Mouse (Mus musculus): ENCODE measurements around the gene Eif3b. TPM values are rescaled to one million over a fixed set of nuclear protein-coding genes. Genes with fewer than 3 reads are reported as not detected.
"Not testable (repeated sequence)": the region's sequence is repeated elsewhere in the genome, so short reads cannot be mapped to it uniquely, and the experiment has no call there.

The Eif3b gene
- total RNA-seq, 2 experiments from 2014 or later = 237 to 239 TPM

- no peak for ATAC-seq (replicated peaks; ENCODE audit: poor library complexity, severe bottlenecking)
These were observed 42.3 kb downstream of the Eif3b start for GRCm38 (mm10) chr5:140461476-140461875.

GRCm38 (mm10) chr5:140463151-140463550, 44.0 kb downstream of the Eif3b start:
- ATAC-seq (replicated peaks; ENCODE audit: poor library complexity, severe bottlenecking) = not testable (repeated sequence)

DNA sequence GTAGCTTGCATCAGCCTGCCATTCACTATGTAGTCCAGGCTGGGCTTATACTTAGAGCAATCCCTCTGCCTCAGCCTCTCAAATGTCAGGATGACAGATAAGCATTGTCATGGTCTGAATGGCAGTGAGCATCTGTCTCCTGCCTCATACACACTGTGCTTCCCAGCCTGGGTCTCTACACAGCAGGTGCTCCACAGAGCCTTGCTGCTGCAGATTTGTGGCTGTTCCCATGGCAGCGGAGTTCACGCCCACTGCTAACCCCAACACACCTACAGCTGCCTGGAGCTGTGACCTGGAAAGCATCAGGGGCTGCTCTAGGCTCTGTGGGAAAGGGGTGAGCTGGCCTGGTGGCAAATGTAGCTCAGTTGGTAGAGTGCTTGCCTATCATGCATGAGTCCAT, 45.8 kb downstream of the Eif3b start:
- ATAC-seq (replicated peaks; ENCODE audit: poor library complexity, severe bottlenecking) = no peak

- peak; percentile 67 for ATAC-seq (replicated peaks; ENCODE audit: poor library complexity, severe bottlenecking)
These were observed 53.2 kb downstream of the Eif3b start for GRCm38 (mm10) chr5:140472336-140472735.

GRCm38 (mm10) chr5:140481458-140481857, 62.3 kb downstream of the Eif3b start:
- no peak for ATAC-seq (replicated peaks; ENCODE audit: poor library complexity, severe bottlenecking)

DNA sequence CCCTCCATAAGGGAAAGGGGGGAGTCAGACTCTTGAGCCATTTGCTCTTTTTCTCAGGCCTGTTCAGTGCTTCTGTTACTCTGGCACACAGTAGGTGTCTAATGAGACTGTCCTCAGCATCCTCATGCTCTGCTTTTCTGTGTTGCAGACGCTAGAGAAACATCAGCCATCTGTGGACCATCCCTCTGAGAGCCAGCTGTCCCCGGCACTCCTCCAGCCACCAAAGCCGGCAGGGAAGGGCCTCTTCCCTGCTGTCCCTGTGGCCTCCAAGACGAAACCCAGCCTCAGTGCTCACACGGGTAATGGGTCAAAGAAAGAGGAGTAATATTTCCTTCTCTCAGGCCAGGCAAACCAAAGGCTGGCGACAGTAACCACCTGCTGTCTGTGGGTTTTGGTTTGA, 72.0 kb downstream of the Eif3b start:
- no peak for ATAC-seq (replicated peaks; ENCODE audit: poor library complexity, severe bottlenecking)

DNA sequence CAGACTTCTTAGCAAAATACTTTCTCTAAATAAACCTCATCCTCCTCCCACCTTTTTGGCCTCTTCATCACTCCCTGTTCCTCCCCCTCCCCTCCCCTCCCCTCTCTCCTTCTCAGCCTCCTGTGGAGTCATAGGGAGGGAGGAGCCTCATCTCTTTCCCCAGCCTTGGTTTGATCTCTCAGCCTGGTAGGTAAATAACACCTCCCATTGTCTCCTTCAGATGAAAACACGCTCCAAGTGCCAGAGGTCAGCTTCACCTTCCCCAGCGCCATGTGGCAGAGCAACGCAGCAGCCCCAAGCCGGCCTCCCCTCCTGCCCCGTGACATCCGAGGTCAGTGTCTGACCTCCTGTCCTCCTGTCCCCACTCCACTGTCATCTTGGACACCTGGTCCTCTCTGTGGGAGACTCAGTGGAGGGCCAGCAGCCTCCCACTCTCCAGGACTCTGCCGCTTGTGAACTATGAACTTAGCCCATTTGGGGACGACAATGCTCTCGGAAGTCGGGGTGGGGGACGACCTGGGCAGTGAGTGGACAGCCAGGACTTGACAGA, 73.6 kb downstream of the Eif3b start:
- no peak for ATAC-seq (replicated peaks; ENCODE audit: poor library complexity, severe bottlenecking)

Other genes with a start within 250 kb of the Eif3b start
- gene Mad1l1, start 97.8 kb upstream of the Eif3b start, total RNA-seq (2014; fragmentation: Nextera tagmentation) = 18.3 and 24.4 TPM in 2 replicates
- 53.6 and 61.0 TPM in 2 replicates for gene Mad1l1, start 97.8 kb upstream of the Eif3b start, total RNA-seq (2017)
- gene Nudt1, start 97.7 kb upstream of the Eif3b start, total RNA-seq (2014; fragmentation: Nextera tagmentation) = 40.7 and 43.1 TPM in 2 replicates
- gene Nudt1, start 97.7 kb upstream of the Eif3b start, total RNA-seq (2017) = 42.0 and 49.1 TPM in 2 replicates
- 6.3 and 11.2 TPM in 2 replicates for gene Mrm2, start 87.4 kb upstream of the Eif3b start, total RNA-seq (2014; fragmentation: Nextera tagmentation)
- 7.7 and 9.3 TPM in 2 replicates for gene Mrm2, start 87.4 kb upstream of the Eif3b start, total RNA-seq (2017)
- gene Snx8, start 30.1 kb upstream of the Eif3b start, total RNA-seq (2014; fragmentation: Nextera tagmentation) = 8.9 and 12.8 TPM in 2 replicates
- gene Snx8, start 30.1 kb upstream of the Eif3b start, total RNA-seq (2017) = 7.3 and 9.1 TPM in 2 replicates
- gene Gm4869, start 26.3 kb downstream of the Eif3b start, total RNA-seq (2014; fragmentation: Nextera tagmentation) = not detected in 2 replicates
- not detected in 2 replicates for gene Gm4869, start 26.3 kb downstream of the Eif3b start, total RNA-seq (2017)
- gene Chst12, start 86.2 kb downstream of the Eif3b start, total RNA-seq (2014; fragmentation: Nextera tagmentation) = 79.1 and 85.4 TPM in 2 replicates
- gene Chst12, start 86.2 kb downstream of the Eif3b start, total RNA-seq (2017) = 30.2 and 30.3 TPM in 2 replicates
- not detected in 2 replicates for gene Grifin, start 145.7 kb downstream of the Eif3b start, total RNA-seq (2014; fragmentation: Nextera tagmentation)
- not detected in 2 replicates for gene Grifin, start 145.7 kb downstream of the Eif3b start, total RNA-seq (2017)
- gene Lfng, start 188.0 kb downstream of the Eif3b start, total RNA-seq (2014; fragmentation: Nextera tagmentation) = 8.2 and 9.9 TPM in 2 replicates
- gene Lfng, start 188.0 kb downstream of the Eif3b start, total RNA-seq (2017) = 1.9 and 14.6 TPM in 2 replicates
- gene Ttyh3, start 229.7 kb downstream of the Eif3b start, total RNA-seq (2014; fragmentation: Nextera tagmentation) = 42.0 and 47.9 TPM in 2 replicates
- 8.7 and 9.2 TPM in 2 replicates for gene Ttyh3, start 229.7 kb downstream of the Eif3b start, total RNA-seq (2017)